Mouse (Mus musculus) erythroblast, adult 5-6 weeks (primary cell): ENCODE measurements around the gene Psmd7. TPM values are rescaled to one million over a fixed set of nuclear protein-coding genes. Genes with fewer than 3 reads are reported as not detected.
A peak's percentile ranks its signal among the peaks of the same experiment; 100 is the strongest.

ENCODE experiments used
- ATAC-seq: replicated peaks from 2 replicates; pipeline ENCODE4 v1.8.0; 2016; ENCODE audit warnings: moderate number of reproducible peaks, mild to moderate bottlenecking, moderate TSS enrichment, inconsistent platforms; ENCODE audit not compliant: poor library complexity, low FRiP score, severe bottlenecking
- total RNA-seq, 2 experiments: library from RNA; stranded (forward) in 1 of 2; stranded (reverse) in 1 of 2; fragments of 150-400 nt in 1 of 2; fragments of 200-764, 138-1000 nt in 1 of 2; gene quantifications; 2 replicates each; pipeline versions ENCODE4 v1.2.3 to v1.2.4; 2015 to 2017; ENCODE audit warnings: low replicate concordance in 2 of 2

Gene Psmd7
- total RNA-seq, 2 experiments from 2014 or later = 24.5 to 45.5 TPM

- no peak for ATAC-seq
Measured at GRCm38 (mm10) chr8:107580879-107581278, 7.4 kb downstream of the Psmd7 start.

- no peak for ATAC-seq
Measured at GRCm38 (mm10) chr8:107578541-107578940, 9.7 kb downstream of the Psmd7 start.

- no peak for ATAC-seq
Measured at GRCm38 (mm10) chr8:107578132-107578531, 10.1 kb downstream of the Psmd7 start.

- ATAC-seq = peak; percentile 74
Measured at GRCm38 (mm10) chr8:107577640-107578039, 10.6 kb downstream of the Psmd7 start.

- ATAC-seq = peak; percentile 78
Measured at GRCm38 (mm10) chr8:107576702-107577101, 11.6 kb downstream of the Psmd7 start.

GRCm38 (mm10) chr8:107574771-107575170 lies 13.5 kb downstream of the Psmd7 start:
- no peak for ATAC-seq

GRCm38 (mm10) chr8:107572497-107572896 lies 15.8 kb downstream of the Psmd7 start:
- ATAC-seq = peak; percentile 87

- ATAC-seq = no peak
Measured at GRCm38 (mm10) chr8:107571486-107572135, 16.7 kb downstream of the Psmd7 start.

GRCm38 (mm10) chr8:107571046-107571445 lies 17.2 kb downstream of the Psmd7 start:
- ATAC-seq = no peak

- no peak for ATAC-seq
Measured at GRCm38 (mm10) chr8:107562164-107562563, 26.1 kb downstream of the Psmd7 start.

GRCm38 (mm10) chr8:107560820-107561536 lies 27.3 kb downstream of the Psmd7 start:
- ATAC-seq = no peak

- no peak for ATAC-seq
Measured at GRCm38 (mm10) chr8:107556511-107556936, 31.7 kb downstream of the Psmd7 start.

GRCm38 (mm10) chr8:107555231-107555630 lies 33.0 kb downstream of the Psmd7 start:
- no peak for ATAC-seq

GRCm38 (mm10) chr8:107552234-107552633 lies 36.0 kb downstream of the Psmd7 start:
- ATAC-seq = no peak

GRCm38 (mm10) chr8:107546817-107547216 lies 41.4 kb downstream of the Psmd7 start:
- ATAC-seq = no peak

- no peak for ATAC-seq
Measured at GRCm38 (mm10) chr8:107546154-107546553, 42.1 kb downstream of the Psmd7 start.

GRCm38 (mm10) chr8:107545621-107546152 lies 42.6 kb downstream of the Psmd7 start:
- no peak for ATAC-seq

GRCm38 (mm10) chr8:107544651-107545174 lies 43.6 kb downstream of the Psmd7 start:
- ATAC-seq = no peak

GRCm38 (mm10) chr8:107544211-107544610 lies 44.1 kb downstream of the Psmd7 start:
- no peak for ATAC-seq

- no peak for ATAC-seq
Measured at GRCm38 (mm10) chr8:107543714-107544113, 44.5 kb downstream of the Psmd7 start.

- no peak for ATAC-seq
Measured at GRCm38 (mm10) chr8:107542151-107542550, 46.1 kb downstream of the Psmd7 start.
